Mouse (Mus musculus) embryonic facial prominence, embryonic 11.5 days (tissue): ENCODE results near the gene Npff. TPM values are rescaled to one million over a fixed set of nuclear protein-coding genes. Genes with fewer than 3 reads are reported as not detected.

Experiments used
- ATAC-seq: fragments of 200-750 bp; cut with Nextera tagmentation; replicated peaks from 2 replicates; pipeline ENCODE4 v1.8.0; 2017; ENCODE audit warnings: low read depth; ENCODE audit not compliant: insufficient number of reproducible peaks, low FRiP score, low TSS enrichment
- DNase-seq: peaks from one replicate; pipeline ENCODE4 v3.0.0-alpha.2; 2015; ENCODE audit warnings: low spot score
- H3K27ac ChIP-seq: fragments of 300-500 bp; sonication (generic); replicated peaks from 2 replicates; pipeline ENCODE4 v1.5.1; 2014; ENCODE audit warnings: mild to moderate bottlenecking, low read depth, low read length, control low read depth
- H3K27me3 ChIP-seq: fragments of 300-500 bp; sonication (generic); 2 replicates; pipeline ENCODE4 v1.6.1; 2014; ENCODE audit warnings: mild to moderate bottlenecking, low read length, moderate library complexity, mixed read lengths; ENCODE audit not compliant: control insufficient read depth, insufficient read depth
- H3K36me3 ChIP-seq: fragments of 300-500 bp; sonication (generic); replicated peaks from 2 replicates; pipeline ENCODE4 v1.6.1; 2014; ENCODE audit warnings: low read depth, mild to moderate bottlenecking, low read length, moderate library complexity, mixed read lengths; ENCODE audit not compliant: control insufficient read depth, insufficient read depth
- H3K4me1 ChIP-seq: fragments of 300-500 bp; sonication (generic); 2 replicates; pipeline ENCODE4 v1.6.1; 2014; ENCODE audit warnings: low read length, mixed read lengths; ENCODE audit not compliant: control insufficient read depth, insufficient read depth
- H3K4me2 ChIP-seq: fragments of 300-500 bp; sonication (generic); 2 replicates; pipeline ENCODE4 v1.6.1; 2014; ENCODE audit warnings: low read depth, mild to moderate bottlenecking, control low read depth, low read length, moderate library complexity
- H3K4me3 ChIP-seq: fragments of 300-500 bp; sonication (generic); 2 replicates; pipeline ENCODE4 v1.5.1; 2014; ENCODE audit warnings: low read depth, low read length, control low read depth
- H3K9ac ChIP-seq: fragments of 300-500 bp; sonication (generic); replicated peaks from 2 replicates; pipeline ENCODE4 v1.6.1; 2014; ENCODE audit warnings: mild to moderate bottlenecking, control low read depth, low read length
- H3K9me3 ChIP-seq: fragments of 300-500 bp; sonication (generic); replicated peaks from 2 replicates; pipeline ENCODE4 v1.6.1; 2016; ENCODE audit warnings: mild to moderate bottlenecking, low read length, inconsistent platforms, mixed read lengths; ENCODE audit not compliant: control insufficient read depth
- WGBS: fragments of 180-500 bp; shearing (Covaris S2); extraction: QIAGEN DNeasy Blood & Tissue Kit; methylation state at CpG from one replicate; pipeline ENCODE4 v1.1.7; 2014; 5-methylcytosine and 5-hydroxymethylcytosine counted together
- polyA plus RNA-seq: library from polyadenylated mRNA; unstranded; fragments of >200 nt; fragmentation: Nextera tagmentation; extraction: Ambion mirVana; gene quantifications from 2 replicates; pipeline ENCODE4 v1.2.1, GENCODE M21; 2014

The Npff gene
- polyA plus RNA-seq, 1 experiment from 2014 or later, result 0.66 TPM

DNA sequence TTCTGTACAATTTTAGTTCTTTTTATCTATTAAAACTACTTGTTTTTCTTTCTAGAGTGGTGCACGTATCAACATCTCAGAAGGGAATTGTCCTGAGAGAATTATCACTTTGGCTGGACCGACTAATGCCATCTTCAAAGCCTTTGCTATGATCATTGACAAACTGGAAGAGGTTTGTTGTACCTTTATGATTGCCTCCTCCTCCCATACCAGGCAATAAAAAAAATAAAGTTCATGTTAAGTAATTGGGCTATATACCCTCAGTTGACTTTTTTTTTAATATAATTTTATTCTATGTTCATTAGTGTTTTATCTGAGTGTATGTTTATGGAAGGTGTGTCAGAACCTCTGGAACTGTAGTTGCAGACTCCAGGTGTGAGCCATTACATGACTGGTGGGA, 50.2 kb downstream of the Npff start:
- Histone ChIP-seq H3K9ac (no peak overlapping the region), H3K4me1 (no peaks in the 10 kb centered on the region), H3K9me3 (no peaks in the 10 kb centered on the region), H3K27ac (no peak overlapping the region), H3K4me2 (no peak overlapping the region), H3K36me3 (no peaks in the 10 kb centered on the region; the same call in 1 of the 2 replicates), H3K4me3 (no peak overlapping the region), H3K27me3 (no peaks in the 10 kb centered on the region)
- ATAC-seq (no peak), DNase-seq (no peak)
- WGBS, result 91% methylated on average over 2 of the region's 2 CpGs

Other genes with a start within 250 kb of the Npff start
- 51.6 and 57.2 TPM in 2 replicates for gene Mfsd5, start 245.5 kb downstream of the Npff start, polyA plus RNA-seq
- 36.0 and 37.7 TPM in 2 replicates for gene Espl1, start 228.7 kb downstream of the Npff start, polyA plus RNA-seq
- 453 and 469 TPM in 2 replicates for gene Pfdn5, start 198.8 kb downstream of the Npff start, polyA plus RNA-seq
- 101 and 103 TPM in 2 replicates for gene Myg1, start 193.2 kb downstream of the Npff start, polyA plus RNA-seq
- 98.3 and 102 TPM in 2 replicates for gene Aaas, start 174.2 kb downstream of the Npff start, polyA plus RNA-seq
- 2.4 and 3.0 TPM in 2 replicates for gene Sp7, start 157.8 kb downstream of the Npff start, polyA plus RNA-seq
- gene Sp1, start 118.8 kb downstream of the Npff start, polyA plus RNA-seq, result 12.8 and 13.9 TPM in 2 replicates
- gene Amhr2, start 79.6 kb downstream of the Npff start, polyA plus RNA-seq, result 0.24 TPM in 1 of 2 replicates, not detected in the other
- 75.0 and 76.5 TPM in 2 replicates for gene Prr13, start 65.9 kb downstream of the Npff start, polyA plus RNA-seq
- 288 and 290 TPM in 2 replicates for gene Pcbp2, start 54.4 kb downstream of the Npff start, polyA plus RNA-seq
- 3.4 TPM in 1 of 2 replicates, not detected in the other for gene Gm10337, start 21.2 kb downstream of the Npff start, polyA plus RNA-seq
- 13.4 and 15.4 TPM in 2 replicates for gene Map3k12, start 7.9 kb downstream of the Npff start, polyA plus RNA-seq
- gene Tarbp2, start 6.8 kb downstream of the Npff start, polyA plus RNA-seq, result 92.0 and 92.7 TPM in 2 replicates
- 0.20 and 0.21 TPM in 2 replicates for gene Gm28047, start 100.1 kb upstream of the Npff start, polyA plus RNA-seq
- 13.7 and 17.4 TPM in 2 replicates for gene Atf7, start 100.5 kb upstream of the Npff start, polyA plus RNA-seq
- 60.4 and 79.9 TPM in 2 replicates for gene Atp5g2, start 147.4 kb upstream of the Npff start, polyA plus RNA-seq
- 32.2 and 34.0 TPM in 2 replicates for gene Calcoco1, start 197.2 kb upstream of the Npff start, polyA plus RNA-seq